Mouse (Mus musculus) liver, adult 2 months (tissue): ENCODE measurements around the gene Atg14. TPM values are rescaled to one million over a fixed set of nuclear protein-coding genes. Genes with fewer than 3 reads are reported as not detected.
"Not testable (repeated sequence)": the region's sequence is repeated elsewhere in the genome, so short reads cannot be mapped to it uniquely, and the experiment has no call there.

Source experiments
- DNase-seq: peaks from one replicate; pipeline ENCODE4 v3.0.0-alpha.2; 2011; ENCODE audit warnings: low read depth, low spot score; ENCODE audit errors: extremely low read depth
- H3K27ac ChIP-seq: fragments of 200-500 bp; replicated peaks from 2 replicates; pipeline ENCODE4 v1.5.1; 2012; ENCODE audit warnings: low read depth, mild to moderate bottlenecking, control low read depth, inconsistent platforms, low read length; ENCODE audit not compliant: insufficient read depth
- H3K27me3 ChIP-seq: fragments of 200-500 bp; 2 replicates; pipeline ENCODE4 v1.6.1; 2012; ENCODE audit warnings: mild to moderate bottlenecking, moderate library complexity, low read length, inconsistent platforms; ENCODE audit not compliant: control insufficient read depth, insufficient read depth
- H3K36me3 ChIP-seq: fragments of 200-500 bp; 2 replicates; pipeline ENCODE4 v1.6.1; 2012; ENCODE audit warnings: low read length, inconsistent platforms; ENCODE audit not compliant: control insufficient read depth, insufficient read depth
- H3K4me1 ChIP-seq: fragments of 200-500 bp; 2 replicates; pipeline ENCODE4 v1.6.1; 2011; ENCODE audit warnings: low read length; ENCODE audit not compliant: control insufficient read depth, insufficient read depth
- H3K4me3 ChIP-seq: fragments of 200-500 bp; 2 replicates; pipeline ENCODE4 v1.5.1; 2011; ENCODE audit warnings: low read depth, mild to moderate bottlenecking, control low read depth, low read length, moderate library complexity; ENCODE audit not compliant: insufficient read depth
- H3K79me2 ChIP-seq: fragments of 200-500 bp; 2 replicates; pipeline ENCODE4 v1.6.1; 2012; ENCODE audit warnings: inconsistent platforms, mild to moderate bottlenecking, low read length, moderate library complexity; ENCODE audit not compliant: control insufficient read depth, insufficient read depth
- H3K9ac ChIP-seq: fragments of 200-500 bp; 2 replicates; pipeline ENCODE4 v1.6.1; 2012; ENCODE audit warnings: low read depth, mild to moderate bottlenecking, control low read depth, inconsistent platforms, low read length
- CTCF ChIP-seq: fragments of 200-500 bp; IDR thresholded peaks from 2 replicates; pipeline ENCODE4 v1.5.1; 2011; ENCODE audit warnings: low read depth, low read length, control low read depth
- POLR2A ChIP-seq: fragments of 200-500 bp; IDR thresholded peaks from 2 replicates; pipeline ENCODE4 v1.6.1; 2011; ENCODE audit warnings: low read length, control low read depth; ENCODE audit not compliant: insufficient read depth; ENCODE audit errors: extremely low read depth
- WGBS: fragments of 180-500 bp; shearing (Covaris S2); methylation state at CpG from one replicate; pipeline ENCODE4 v1.1.7; 2018; 5-methylcytosine and 5-hydroxymethylcytosine counted together
- polyA plus RNA-seq: library from polyadenylated mRNA; depleted of rRNA; stranded (reverse); fragments of >200 nt; gene quantifications from 2 replicates; pipeline ENCODE4 v1.2.3, GENCODE M21; 2012
- total RNA-seq: library from RNA; depleted of rRNA; stranded (reverse); fragments of >200 nt; gene quantifications from 2 replicates; pipeline ENCODE4 v1.2.3, GENCODE M21; 2014

Gene Atg14
- total and polyA plus RNA-seq, 2 experiments = 7.4 to 13.5 TPM

DNA sequence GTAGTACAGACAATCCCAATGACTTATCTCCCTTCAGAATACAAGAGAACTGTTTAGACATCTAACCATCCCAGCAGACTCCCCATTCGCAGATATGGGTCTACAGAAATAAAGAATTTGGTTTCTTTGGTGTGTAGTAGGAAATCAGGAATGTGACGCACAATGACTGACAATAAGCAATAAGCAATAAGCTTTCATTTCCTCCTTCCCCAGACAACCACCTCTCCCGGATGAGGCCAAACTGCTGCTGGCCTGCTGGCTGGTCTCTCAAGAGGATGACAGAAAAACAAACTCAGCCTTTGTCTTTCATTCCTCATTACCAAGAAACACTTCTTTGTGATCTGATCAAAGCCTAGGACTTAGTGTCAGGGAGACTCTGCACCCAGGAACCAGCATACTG lies 28.2 kb downstream of the Atg14 start:
- Histone ChIP-seq H3K79me2 (no peaks in the 10 kb centered on the region), H3K9ac (no peak overlapping the region), H3K4me3 (no peak overlapping the region), H3K27ac (no peak overlapping the region), H3K36me3 (peaks cover 52% of the 10 kb centered on the region), H3K27me3 (no peaks in the 10 kb centered on the region), H3K4me1 (no peaks in the 10 kb centered on the region)
- no peak for TF ChIP-seq CTCF
- no peak for TF ChIP-seq POLR2A
- no peak for DNase-seq
- WGBS = 92% methylated on average over 3 of the region's 3 CpGs

DNA sequence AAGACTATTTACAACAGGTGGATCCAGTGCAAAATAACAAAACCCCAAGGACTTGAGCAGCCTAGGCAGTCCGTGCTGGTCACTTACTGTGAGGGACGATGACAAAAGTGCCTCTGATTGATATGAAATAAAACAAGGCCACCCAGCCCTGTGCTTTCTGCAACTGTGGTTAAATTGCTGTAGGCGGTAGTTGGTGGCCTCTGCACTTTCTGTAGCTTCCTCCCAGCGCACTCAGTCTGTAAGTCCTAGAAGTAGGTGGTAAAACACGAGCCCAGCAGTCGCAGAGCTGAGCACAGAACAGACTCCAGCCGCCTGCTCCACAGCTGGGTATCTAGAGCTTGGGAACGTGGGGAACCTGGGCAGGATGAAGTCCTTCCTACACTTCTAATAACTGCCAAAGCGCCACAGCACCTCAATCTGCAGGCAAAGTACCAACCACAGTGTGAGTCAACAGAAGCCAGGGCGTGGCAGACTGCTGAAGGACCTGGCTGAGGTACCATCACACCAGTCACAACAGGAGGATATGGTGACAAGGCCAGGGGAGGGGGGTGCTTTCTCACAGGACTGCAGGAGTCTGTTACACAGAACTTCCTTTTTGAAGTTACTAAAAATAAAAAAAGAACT lies 29.0 kb downstream of the Atg14 start:
- H3K4me3 ChIP-seq = no peak overlapping the region
- no peak overlapping the region for H3K9ac ChIP-seq
- H3K4me1 ChIP-seq = no peaks in the 10 kb centered on the region
- DNase-seq = no peak
- H3K27me3 ChIP-seq = no peaks in the 10 kb centered on the region
- peaks cover 45% of the 10 kb centered on the region for H3K36me3 ChIP-seq
- WGBS = 87% methylated on average over 10 of the region's 10 CpGs
- no peaks in the 10 kb centered on the region for H3K79me2 ChIP-seq
- H3K27ac ChIP-seq = 0 out of 2 replicates have a peak overlapping the region, but pooled peaks have one; percentile 7
- TF ChIP-seq POLR2A (no peak), CTCF (no peak)

DNA sequence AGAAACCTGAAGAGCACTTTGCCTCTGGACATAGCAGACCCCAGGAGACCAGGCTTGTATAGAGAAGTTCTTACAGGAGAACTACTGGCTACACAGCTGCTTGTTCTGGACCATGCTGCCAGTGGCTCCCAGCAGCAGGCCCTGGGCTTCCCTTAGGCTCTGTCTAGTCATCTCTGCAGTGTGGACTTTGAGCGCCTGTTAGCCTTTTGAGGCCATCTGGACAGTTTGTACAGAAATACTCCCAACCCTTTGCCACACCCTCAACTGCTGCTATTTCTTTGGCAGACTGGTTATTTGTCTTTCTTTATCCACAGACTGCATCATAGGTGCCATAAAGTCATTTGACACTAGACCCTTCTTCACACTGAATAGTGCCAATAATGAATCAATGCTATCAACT lies 35.4 kb downstream of the Atg14 start:
- peaks cover 21% of the 10 kb centered on the region for H3K4me1 ChIP-seq
- peak; percentile 96 for DNase-seq
- TF ChIP-seq CTCF (no peak), POLR2A (0 out of 2 replicates have a peak, but pooled peaks have one; percentile 30)
- peak overlapping the region; percentile 83 for H3K27ac ChIP-seq
- H3K27me3 ChIP-seq = no peaks in the 10 kb centered on the region
- WGBS = 27% methylated on average over 1 of the region's 1 CpGs
- H3K36me3 ChIP-seq = no peaks in the 10 kb centered on the region; the same call in 1 of the 2 replicates
- H3K4me3 ChIP-seq = no peak overlapping the region
- H3K9ac ChIP-seq = no peak overlapping the region
- no peaks in the 10 kb centered on the region for H3K79me2 ChIP-seq

DNA sequence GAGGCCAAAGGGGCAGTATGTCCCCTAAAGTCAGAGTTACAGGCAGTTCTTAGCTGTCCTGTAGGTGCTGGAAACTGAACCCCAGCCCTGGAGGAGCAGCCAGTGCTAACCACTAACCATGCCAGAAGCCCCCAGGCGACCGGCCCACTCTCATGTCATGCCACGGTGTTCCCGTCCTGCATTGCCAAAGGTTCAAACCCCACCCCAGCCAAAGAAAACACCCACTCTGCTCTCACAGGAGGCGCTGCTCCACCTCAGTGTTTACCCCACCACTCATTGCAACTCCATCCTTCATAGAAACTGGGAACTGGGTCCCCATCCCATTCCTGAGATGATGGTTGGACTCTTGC lies 36.3 kb downstream of the Atg14 start:
- TF ChIP-seq CTCF (no peak), POLR2A (no peak)
- H3K36me3 ChIP-seq = no peaks in the 10 kb centered on the region
- no peak for DNase-seq
- H3K4me1 ChIP-seq = peaks cover 21% of the 10 kb centered on the region
- peak overlapping the region; percentile 45 for H3K9ac ChIP-seq
- WGBS = 75% methylated on average over 5 of the region's 5 CpGs
- peak overlapping the region; percentile 83 for H3K27ac ChIP-seq
- no peaks in the 10 kb centered on the region for H3K27me3 ChIP-seq
- no peaks in the 10 kb centered on the region for H3K79me2 ChIP-seq
- H3K4me3 ChIP-seq = no peak overlapping the region

DNA sequence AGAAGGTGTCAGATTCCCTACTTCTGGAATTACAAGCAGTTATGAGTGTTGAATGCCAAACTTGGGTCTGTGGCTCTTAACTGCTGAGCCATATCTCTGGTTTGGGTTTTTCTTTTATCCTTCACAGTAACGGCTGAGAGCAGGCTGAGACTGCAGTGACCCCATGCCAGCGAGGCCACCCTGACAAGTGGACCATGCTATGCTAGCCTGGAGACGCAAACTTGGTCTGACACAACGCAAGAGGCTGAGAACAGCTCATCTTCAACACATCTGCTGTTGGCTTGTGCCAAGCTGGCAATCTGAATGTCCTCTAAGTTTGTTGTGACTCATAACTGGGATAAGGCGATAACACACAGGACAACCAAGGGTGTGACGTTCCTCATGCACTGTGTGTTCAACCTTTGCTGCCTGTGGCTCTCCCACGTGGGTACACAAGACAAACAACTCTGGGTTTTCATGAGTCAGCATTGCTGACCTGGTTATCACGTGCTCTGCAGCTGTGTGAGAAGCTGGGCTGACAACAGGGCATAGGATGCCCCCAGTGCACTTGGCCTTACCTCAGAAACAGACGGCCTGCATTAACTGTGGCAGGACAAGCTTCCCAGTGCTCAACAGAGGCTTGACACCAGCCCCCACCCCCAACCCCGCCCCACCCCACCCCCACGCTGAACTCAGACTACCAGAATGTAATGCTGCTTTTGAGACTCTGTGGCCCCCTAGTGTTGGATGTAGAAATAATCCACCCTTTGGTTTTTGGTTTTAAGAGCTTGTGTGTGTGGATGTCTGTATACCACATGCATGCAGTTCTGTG lies 36.9 kb downstream of the Atg14 start:
- DNase-seq = peak; percentile 100
- Histone ChIP-seq H3K9ac (peak overlapping the region; percentile 49), H3K27ac (peak overlapping the region; percentile 92), H3K4me3 (no peak overlapping the region), H3K36me3 (no peaks in the 10 kb centered on the region), H3K79me2 (no peaks in the 10 kb centered on the region), H3K27me3 (no peaks in the 10 kb centered on the region), H3K4me1 (peaks cover 21% of the 10 kb centered on the region)
- 7% methylated on average over 11 of the region's 11 CpGs for WGBS
- TF ChIP-seq POLR2A = no peak
- no peak for TF ChIP-seq CTCF

DNA sequence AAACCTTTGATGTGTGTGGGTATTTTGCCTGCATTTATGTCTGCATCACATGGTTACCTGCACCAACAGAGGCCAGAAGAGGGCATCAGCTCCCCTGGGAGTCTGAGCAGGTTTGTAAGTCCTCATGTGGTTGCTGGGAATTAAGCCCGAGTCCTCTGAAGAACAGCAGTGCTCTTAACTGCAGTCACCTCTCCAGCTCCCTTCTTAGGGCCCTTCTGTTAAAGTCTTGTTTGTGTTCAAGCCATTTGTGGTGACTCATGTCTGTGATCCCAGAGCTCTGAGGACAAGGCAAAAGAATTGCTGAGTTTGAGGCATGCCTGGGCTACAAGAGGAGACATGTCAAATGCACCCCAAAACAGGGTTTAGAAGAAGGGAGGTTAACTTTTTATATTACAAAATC lies 38.0 kb downstream of the Atg14 start:
- WGBS = 77% methylated on average over 1 of the region's 1 CpGs
- Histone ChIP-seq H3K36me3 (peaks cover 2% of the 10 kb centered on the region), H3K27ac (peak overlapping the region; percentile 92), H3K79me2 (no peaks in the 10 kb centered on the region), H3K27me3 (no peaks in the 10 kb centered on the region), H3K4me1 (peaks cover 21% of the 10 kb centered on the region), H3K9ac (no peak overlapping the region), H3K4me3 (no peak overlapping the region)
- TF ChIP-seq CTCF = no peak; the same call in 1 of the 2 replicates
- DNase-seq = peak; percentile 42

DNA sequence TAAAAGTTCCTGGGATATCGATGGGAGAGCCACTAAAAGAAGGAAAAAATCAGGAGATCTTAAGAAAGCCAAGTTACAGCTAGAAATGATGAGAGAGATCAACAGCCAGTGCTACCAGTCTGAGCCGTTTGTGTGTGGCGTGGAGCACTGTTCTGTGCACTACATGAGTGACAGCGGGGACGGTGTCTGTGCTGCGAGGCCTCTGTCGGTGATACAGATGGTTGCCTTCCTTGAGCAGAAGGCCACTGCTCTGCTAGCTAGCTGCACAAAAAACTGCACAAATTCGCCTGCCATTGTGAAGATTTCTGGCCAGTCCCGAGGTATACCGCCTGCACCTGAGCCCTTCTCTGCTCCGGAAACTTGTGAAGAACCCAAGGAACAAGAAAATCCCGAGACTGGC lies 40.9 kb downstream of the Atg14 start:
- not testable (repeated sequence) for H3K27me3 ChIP-seq, DNase-seq, H3K79me2 ChIP-seq, H3K27ac ChIP-seq, H3K4me3 ChIP-seq, H3K36me3 ChIP-seq, H3K9ac ChIP-seq
- 91% methylated on average over 12 of the region's 12 CpGs for WGBS
- H3K4me1 ChIP-seq = peaks cover 15% of the 10 kb centered on the region
